Mouse (Mus musculus) small intestine, adult 2 months (tissue): ENCODE measurements at regions not wholly inside any gene's neighbourhood (a gene's known extent, or its start where the extent isn't known, plus 50 kb on each side); places are given as distances from the start of the nearest gene placed in this dataset.

Source experiments
- H3K27ac ChIP-seq: fragments of 200-500 bp; 2 replicates; pipeline ENCODE4 v1.5.1; 2012; ENCODE audit warnings: low read depth, low read length, control low read depth, inconsistent platforms; ENCODE audit not compliant: insufficient read depth
- H3K27me3 ChIP-seq: fragments of 200-500 bp; 2 replicates; pipeline ENCODE4 v1.6.1; 2012; ENCODE audit warnings: mild to moderate bottlenecking, moderate library complexity, low read length, inconsistent platforms; ENCODE audit not compliant: control insufficient read depth, insufficient read depth
- H3K36me3 ChIP-seq: fragments of 200-500 bp; 2 replicates; pipeline ENCODE4 v1.6.1; 2012; ENCODE audit warnings: mild to moderate bottlenecking, low read length, control low read depth, inconsistent platforms; ENCODE audit not compliant: control insufficient read depth, insufficient read depth
- H3K4me1 ChIP-seq: fragments of 200-500 bp; 2 replicates; pipeline ENCODE4 v1.6.1; 2012; ENCODE audit warnings: low read length, inconsistent platforms, mixed read lengths; ENCODE audit not compliant: control insufficient read depth, insufficient read depth, insufficient read length
- H3K4me3 ChIP-seq: fragments of 200-500 bp; 2 replicates; pipeline ENCODE4 v1.5.1; 2012; ENCODE audit warnings: low read depth, mild to moderate bottlenecking, control low read depth, inconsistent platforms, low read length, moderate library complexity
- CTCF ChIP-seq: fragments of 200-500 bp; IDR thresholded peaks from 2 replicates; pipeline ENCODE4 v1.5.1; 2012; ENCODE audit warnings: low read depth, mild to moderate bottlenecking, control low read depth, inconsistent platforms, low read length, moderate library complexity, mixed read lengths; ENCODE audit not compliant: insufficient replicate concordance, insufficient read length; ENCODE audit errors: extremely low read depth
- POLR2A ChIP-seq: fragments of 200-500 bp; IDR thresholded peaks from 2 replicates; pipeline ENCODE4 v1.6.1; 2012; ENCODE audit warnings: low read depth, mild to moderate bottlenecking, control low read depth, inconsistent platforms, low read length, moderate library complexity
- WGBS: fragments of 180-500 bp; shearing (Covaris S2); methylation state at CpG from one replicate; pipeline ENCODE4 v1.1.7; 2018; 5-methylcytosine and 5-hydroxymethylcytosine counted together

DNA sequence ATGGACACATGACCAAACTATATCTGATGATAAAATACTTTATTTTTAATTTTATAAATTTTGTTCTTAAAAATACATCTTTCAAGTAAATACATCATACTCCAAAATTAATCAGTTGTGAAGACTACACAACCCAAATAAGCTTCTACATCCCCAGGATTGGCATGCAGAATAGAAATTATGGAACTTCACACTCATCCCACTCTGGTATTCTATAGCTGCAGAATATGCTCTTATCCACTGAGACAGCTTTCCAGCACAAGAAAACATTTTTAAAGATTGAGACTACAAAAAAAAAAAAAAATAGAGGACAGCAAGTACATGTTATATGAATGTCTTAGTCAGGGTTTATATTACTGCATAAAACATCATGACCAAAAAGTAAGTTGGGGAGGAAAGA lies 94.4 kb downstream of the Gm11232 start:
- no peak for TF ChIP-seq POLR2A
- no peak for TF ChIP-seq CTCF
- H3K36me3 ChIP-seq: no peaks in the 10 kb centered on the region
- H3K4me3 ChIP-seq: no peak overlapping the region

DNA sequence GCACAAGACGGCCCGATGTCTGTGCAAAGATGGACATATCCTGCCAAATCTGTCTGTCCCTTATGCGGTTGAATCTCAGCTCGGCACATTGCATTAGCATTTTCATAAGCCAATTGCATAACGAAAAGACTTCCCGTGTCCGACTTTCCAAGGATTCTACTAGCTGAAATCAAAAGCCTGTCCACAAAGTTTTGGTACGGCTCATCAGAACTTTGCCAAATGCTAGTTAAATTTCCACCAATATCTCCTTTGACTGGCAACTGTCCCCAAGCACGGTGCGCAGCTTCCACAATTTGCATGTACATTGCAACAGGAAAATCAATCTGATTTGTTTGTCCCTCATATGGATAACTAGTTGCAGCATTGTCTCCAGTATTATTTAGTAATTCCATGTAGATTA lies 117.2 kb downstream of the Gm11232 start:
- H3K36me3 ChIP-seq: no peaks in the 10 kb centered on the region
- no peak for TF ChIP-seq POLR2A
- TF ChIP-seq CTCF: no peak
- WGBS: 95% methylated on average over 10 of the region's 10 CpGs
- no peaks in the 10 kb centered on the region for H3K27me3 ChIP-seq
- H3K4me1 ChIP-seq: no peaks in the 10 kb centered on the region
- H3K27ac ChIP-seq: no peak overlapping the region
- no peak overlapping the region for H3K4me3 ChIP-seq

More for the DNA sequence above, 94.4 kb downstream of the Gm11232 start:
- no peak overlapping the region for H3K27ac ChIP-seq
- H3K4me1 ChIP-seq: no peaks in the 10 kb centered on the region
- no peaks in the 10 kb centered on the region for H3K27me3 ChIP-seq

DNA sequence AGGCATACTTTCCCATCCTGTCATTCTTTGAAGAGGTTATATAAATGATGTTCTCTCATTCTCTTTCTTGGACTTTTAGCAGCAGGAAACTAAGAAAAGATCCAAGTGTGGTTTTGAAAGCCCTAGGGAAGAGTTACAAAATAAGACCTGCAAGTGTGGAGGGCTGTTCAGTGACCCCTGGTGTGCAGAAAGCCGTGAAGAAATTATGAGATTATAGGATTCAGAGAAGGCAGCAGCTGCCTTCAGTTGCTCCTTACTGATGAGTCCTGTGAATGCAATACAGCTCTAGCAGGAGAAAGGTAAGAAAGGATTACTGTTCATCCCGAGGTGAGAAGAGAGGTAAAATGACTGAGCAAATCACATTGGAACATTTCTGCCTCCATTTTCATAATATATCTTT lies 130.7 kb downstream of the Gm11232 start:
- WGBS: 41% methylated on average over 2 of the region's 2 CpGs
- no peak overlapping the region for H3K27ac ChIP-seq
- H3K4me1 ChIP-seq: no peaks in the 10 kb centered on the region
- no peak for TF ChIP-seq POLR2A
- TF ChIP-seq CTCF: no peak
- no peak overlapping the region for H3K4me3 ChIP-seq
- no peaks in the 10 kb centered on the region for H3K36me3 ChIP-seq
- no peaks in the 10 kb centered on the region for H3K27me3 ChIP-seq

DNA sequence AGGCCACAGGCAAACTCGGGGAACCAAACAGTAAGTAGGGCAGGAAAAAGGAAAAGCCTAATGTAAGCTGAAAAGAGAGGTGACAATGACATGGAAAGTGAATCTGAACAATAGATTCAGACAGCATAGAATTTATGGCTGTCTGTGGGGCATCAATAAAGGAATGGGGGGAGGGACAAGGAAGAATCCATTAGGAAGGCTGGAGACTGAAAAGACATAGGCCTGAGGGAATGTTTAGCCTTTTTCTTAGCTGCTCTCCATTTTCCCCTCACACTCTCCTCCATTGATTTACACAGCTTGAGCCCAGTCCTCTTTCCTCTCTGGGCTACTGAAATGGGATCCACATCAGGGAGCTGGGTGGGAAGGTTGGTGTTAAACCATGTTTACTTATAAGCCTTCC lies 131.1 kb downstream of the Gm11232 start:
- H3K4me3 ChIP-seq: no peak overlapping the region
- H3K36me3 ChIP-seq: no peaks in the 10 kb centered on the region
- no peaks in the 10 kb centered on the region for H3K27me3 ChIP-seq
- H3K4me1 ChIP-seq: no peaks in the 10 kb centered on the region
- no peak for TF ChIP-seq POLR2A
- no peak for TF ChIP-seq CTCF
- H3K27ac ChIP-seq: no peak overlapping the region
- 59% methylated on average over 1 of the region's 1 CpGs for WGBS

DNA sequence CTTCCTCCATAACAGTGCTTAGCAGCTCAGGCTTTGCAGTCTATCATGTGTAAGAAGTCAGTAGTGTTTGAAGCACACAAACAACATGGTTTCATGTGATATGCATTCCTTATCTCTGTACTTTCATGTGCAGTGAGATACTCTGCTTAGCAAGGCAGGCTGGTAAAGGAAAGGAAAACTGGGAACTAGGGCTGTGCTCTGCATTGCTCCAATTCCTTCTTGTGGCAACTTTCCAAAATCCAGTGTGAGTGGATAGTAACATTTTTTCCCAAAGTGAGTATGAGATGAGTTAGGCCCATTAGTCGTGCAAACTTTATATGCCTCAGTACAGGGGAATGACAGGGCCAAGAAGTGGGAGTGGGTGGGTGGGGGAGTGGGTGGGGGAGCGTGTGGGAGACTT lies 133.0 kb downstream of the Gm11232 start:
- Histone ChIP-seq H3K36me3 (no peaks in the 10 kb centered on the region), H3K4me3 (no peak overlapping the region), H3K4me1 (no peaks in the 10 kb centered on the region), H3K27ac (no peak overlapping the region), H3K27me3 (no peaks in the 10 kb centered on the region)
- 81% methylated on average over 2 of the region's 2 CpGs for WGBS
- TF ChIP-seq CTCF (no peak), POLR2A (no peak)

DNA sequence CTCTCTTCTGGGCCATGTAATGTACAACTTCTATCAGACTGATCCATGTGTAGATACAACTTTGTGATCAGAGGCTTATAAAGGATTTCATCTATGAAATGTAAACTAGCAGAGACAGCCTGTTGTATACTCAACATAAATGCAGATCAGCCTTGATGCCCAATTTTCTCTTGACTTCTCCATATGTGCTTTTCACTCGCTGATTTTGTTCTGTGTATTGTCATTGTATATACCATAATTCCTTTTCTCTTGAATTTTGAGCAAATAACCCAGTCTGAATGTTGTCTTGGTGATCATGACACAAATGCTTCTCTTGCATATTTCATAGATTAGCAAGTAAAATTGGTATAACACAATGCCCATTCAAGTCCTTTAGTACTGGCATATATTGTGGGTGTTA lies 144.0 kb downstream of the Gm11232 start:
- Histone ChIP-seq H3K27ac (no peak overlapping the region), H3K36me3 (no peaks in the 10 kb centered on the region), H3K4me1 (no peaks in the 10 kb centered on the region), H3K27me3 (no peaks in the 10 kb centered on the region), H3K4me3 (no peak overlapping the region)
- WGBS: 83% methylated on average over 1 of the region's 1 CpGs
- TF ChIP-seq CTCF (no peak), POLR2A (no peak)

DNA sequence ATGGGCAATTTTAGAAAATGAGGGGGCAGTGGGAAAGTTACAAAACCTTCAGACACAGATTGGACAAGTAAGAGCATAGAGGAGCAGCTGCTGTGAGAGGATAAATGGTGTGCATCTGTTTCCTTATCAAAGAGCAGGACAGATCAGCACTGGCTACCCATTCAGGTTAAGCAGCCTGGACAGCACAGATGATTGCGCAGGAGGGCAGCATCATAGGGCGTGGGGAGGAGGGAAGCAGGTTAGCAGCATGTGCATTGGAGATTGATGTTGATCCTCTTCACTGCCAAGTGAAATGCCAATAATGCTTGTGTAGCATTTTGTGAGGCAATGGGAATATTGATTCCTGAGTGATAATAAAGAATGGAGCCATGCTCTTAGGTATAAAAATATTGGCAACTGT lies 171.9 kb downstream of the Gm11232 start:
- Histone ChIP-seq H3K4me1 (no peaks in the 10 kb centered on the region), H3K27me3 (no peaks in the 10 kb centered on the region), H3K36me3 (no peaks in the 10 kb centered on the region), H3K4me3 (no peak overlapping the region), H3K27ac (no peak overlapping the region)
- TF ChIP-seq CTCF: no peak
- no peak for TF ChIP-seq POLR2A
- 86% methylated on average over 2 of the region's 2 CpGs for WGBS

DNA sequence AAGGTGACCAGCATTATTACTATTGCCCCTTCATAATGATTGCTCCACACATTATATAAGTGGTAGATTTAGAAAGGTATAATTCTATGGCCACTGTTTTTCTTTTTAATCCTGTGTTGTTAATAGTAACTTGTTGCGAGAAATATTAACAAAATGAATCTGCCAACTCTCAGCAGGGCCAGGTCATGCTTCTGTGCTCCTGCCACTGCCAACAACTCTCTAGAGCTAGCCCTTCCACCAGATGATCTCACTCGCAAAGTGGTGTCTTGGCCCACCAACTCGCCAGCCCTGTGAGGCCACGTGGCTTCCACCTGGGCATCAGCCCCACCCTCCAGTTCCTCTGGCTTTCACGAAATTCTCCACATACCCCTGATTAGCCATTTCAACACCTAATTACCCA lies 197.1 kb downstream of the Gm11232 start:
- Histone ChIP-seq H3K4me1 (no peaks in the 10 kb centered on the region), H3K4me3 (no peak overlapping the region), H3K27me3 (no peaks in the 10 kb centered on the region), H3K27ac (no peak overlapping the region), H3K36me3 (no peaks in the 10 kb centered on the region)
- TF ChIP-seq POLR2A (no peak), CTCF (no peak)
- 85% methylated on average over 5 of the region's 5 CpGs for WGBS
